Mouse (Mus musculus) urinary bladder, postnatal 4 days (tissue): ENCODE results near the gene Rapgef6.
"Not testable (repeated sequence)": the region's sequence is repeated elsewhere in the genome, so short reads cannot be mapped to it uniquely, and the experiment has no call there.

Source experiments
- DNase-seq, 2 experiments: peaks; one replicate each; pipeline ENCODE4 v3.0.0; 2021 to 2022; ENCODE audit warnings: low spot score in 2 of 2

The Rapgef6 gene

DNA sequence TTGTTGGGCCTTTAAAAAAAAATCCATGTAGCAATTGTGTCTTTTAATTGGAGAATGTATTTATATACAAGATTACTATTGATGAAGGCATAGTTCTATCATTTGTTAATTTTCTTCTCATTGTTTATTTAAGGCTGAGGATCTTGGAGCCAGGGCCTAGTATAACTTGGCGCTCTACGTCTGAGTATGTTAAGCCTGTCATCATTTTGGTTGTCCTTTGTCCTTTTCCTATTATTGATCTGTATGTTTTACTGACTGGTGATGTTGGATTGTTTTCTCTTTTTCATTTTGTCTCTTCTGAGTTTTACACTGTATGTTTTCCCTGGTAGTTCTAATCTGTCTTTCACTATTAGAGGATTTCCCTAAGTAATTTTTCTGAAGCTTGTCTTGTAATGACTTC lies 52.1 kb downstream of the Rapgef6 start:
- no peak for DNase-seq

DNA sequence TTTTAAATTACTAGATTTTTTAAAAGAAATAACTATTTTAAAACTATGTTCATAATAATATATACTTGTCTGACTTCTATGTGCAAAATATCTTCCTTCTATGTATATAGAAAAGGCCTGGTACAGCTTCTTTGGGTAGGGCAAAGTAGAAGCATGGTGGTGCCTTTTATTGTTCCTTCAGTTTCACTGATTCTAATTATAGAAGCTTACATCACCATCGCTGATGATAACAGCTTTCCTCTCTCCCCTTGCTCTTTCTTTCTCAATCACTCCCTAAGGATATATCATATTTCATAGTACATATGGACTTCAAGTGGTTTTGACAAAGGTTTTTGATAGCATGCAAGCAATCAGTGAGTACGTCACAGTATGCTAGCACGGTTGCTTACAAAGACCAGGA lies 69.9 kb downstream of the Rapgef6 start:
- DNase-seq, result no peak

DNA sequence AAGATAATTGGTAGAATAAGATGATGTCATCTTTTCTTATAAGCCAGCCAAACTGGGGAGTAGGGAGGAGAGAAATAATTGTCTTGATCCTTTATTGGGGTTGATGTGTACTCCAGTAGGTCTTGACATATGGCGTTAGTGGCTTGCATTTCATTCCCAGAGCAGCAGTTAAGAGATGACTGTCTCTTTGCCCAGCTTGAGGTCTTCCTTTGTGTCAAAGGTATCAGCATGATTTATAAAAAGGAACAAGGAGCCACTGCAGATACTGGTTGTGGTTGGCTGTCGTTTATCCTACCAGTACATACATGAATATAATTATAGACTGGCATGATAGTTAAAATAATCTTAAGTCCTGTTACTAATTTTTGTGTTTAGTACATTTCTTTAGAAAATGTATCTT lies 71.4 kb downstream of the Rapgef6 start:
- no peak for DNase-seq

GRCm38 (mm10) chr11:54595053-54595452 lies 72.4 kb downstream of the Rapgef6 start:
- DNase-seq, result no peak

GRCm38 (mm10) chr11:54595905-54596555 lies 73.4 kb downstream of the Rapgef6 start:
- DNase-seq, result no peak

- no peak for DNase-seq
Observed at GRCm38 (mm10) chr11:54597902-54598447, 75.3 kb downstream of the Rapgef6 start.

DNA sequence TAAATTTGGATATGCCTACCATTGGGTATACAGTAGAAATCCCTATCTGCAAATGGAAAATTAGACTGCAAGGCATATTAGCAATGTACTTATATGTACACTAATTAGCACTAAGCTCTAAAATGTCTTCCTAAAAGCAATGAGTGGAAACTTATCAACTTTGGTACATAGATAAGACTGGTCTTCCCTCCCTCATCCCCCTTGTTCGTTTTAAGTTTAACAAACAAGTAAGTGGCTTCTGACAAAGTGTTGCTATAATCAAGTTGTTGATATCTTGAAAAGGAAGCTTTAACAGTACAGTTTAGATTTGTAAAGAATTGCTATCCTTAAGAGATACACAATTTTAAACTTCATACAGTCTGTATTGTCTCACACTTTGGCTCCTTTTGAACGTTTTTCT lies 78.5 kb downstream of the Rapgef6 start:
- DNase-seq, result no peak

DNA sequence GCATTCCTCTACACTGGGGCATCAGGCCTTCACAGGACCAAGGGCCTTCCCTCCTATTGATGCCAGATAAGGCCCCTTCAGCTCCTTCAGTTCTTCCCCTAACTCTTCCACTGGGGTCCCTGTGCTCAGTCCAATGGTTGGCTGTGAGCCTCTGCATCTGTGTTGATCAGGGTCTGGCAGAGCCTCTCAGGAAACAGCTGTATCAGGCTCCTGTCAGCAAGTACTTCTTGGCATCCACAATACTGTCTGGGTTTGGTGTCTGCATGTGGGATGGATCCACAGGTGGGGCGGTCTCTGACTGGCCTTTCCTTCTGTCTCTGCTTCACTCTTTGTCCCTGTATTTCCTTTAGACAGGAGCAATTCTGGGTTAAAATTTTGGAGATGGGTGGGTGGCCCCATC lies 80.1 kb downstream of the Rapgef6 start:
- DNase-seq, result not testable (repeated sequence)

DNA sequence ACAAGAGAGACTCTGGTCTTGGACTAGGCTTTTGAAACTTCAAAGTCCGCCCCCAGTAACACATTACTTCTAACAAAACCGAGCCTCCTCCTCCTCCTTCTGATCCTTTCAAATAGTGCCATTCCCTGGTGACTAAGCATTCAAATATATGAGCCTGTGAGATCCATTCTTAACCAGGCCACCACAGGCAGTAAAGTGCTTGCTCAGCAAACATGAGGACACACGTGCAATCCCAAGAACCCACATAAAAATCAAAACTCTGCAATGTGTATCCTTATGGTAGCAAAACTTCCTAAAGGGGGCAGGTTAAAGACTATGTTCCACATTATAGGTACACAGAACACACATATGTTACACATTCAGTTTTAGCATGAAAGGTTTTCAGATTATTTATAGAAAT lies 81.8 kb downstream of the Rapgef6 start:
- no peak for DNase-seq

- DNase-seq, result no peak
Observed at GRCm38 (mm10) chr11:54613628-54614027, 91.0 kb downstream of the Rapgef6 start.

GRCm38 (mm10) chr11:54614560-54614959 lies 91.9 kb downstream of the Rapgef6 start:
- no peak for DNase-seq

GRCm38 (mm10) chr11:54618841-54619240 lies 96.2 kb downstream of the Rapgef6 start:
- DNase-seq, result no peak

DNA sequence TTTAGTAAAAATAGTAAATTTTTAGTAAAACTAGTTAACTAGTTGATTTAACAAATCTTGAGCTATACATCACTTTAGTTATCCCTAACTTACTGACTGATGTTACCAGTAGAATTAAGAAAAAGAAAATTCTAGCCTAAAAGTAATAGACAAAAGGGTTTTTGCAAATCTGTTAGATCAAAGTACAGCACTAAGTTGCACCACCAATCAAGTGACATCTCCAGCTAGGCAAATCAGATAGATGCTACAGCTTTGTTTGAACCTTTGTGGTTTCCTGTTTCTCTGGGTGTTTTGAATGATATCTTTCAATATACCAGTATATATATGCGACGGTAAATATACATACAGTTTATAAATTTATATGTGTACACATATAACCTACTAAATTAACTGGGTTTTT lies 99.1 kb downstream of the Rapgef6 start:
- DNase-seq, result no peak

- DNase-seq, result no peak
Observed at GRCm38 (mm10) chr11:54626905-54627304, 104.3 kb downstream of the Rapgef6 start.

DNA sequence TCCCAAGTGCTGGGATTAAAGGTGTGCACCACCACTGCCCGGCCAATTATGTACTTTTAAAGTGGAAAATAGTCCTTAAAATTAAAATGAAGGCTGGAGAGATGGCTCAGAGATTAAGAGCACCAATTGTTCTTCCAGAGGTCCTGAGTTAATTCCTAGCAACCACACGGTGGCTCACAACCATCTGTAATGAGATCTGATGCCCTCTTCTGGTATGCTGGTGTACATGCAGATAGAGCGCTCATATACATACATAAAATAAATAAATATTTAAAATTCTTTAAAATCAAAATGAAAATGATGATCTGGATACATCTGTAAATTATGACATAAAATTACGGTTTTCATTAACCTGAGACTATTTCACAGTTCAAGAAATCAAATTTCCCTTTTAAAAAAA lies 123.8 kb downstream of the Rapgef6 start:
- DNase-seq, result no peak

GRCm38 (mm10) chr11:54648573-54648972 lies 125.9 kb downstream of the Rapgef6 start:
- DNase-seq, result no peak

- no peak for DNase-seq
Observed at GRCm38 (mm10) chr11:54655420-54655819, 132.8 kb downstream of the Rapgef6 start.

DNA sequence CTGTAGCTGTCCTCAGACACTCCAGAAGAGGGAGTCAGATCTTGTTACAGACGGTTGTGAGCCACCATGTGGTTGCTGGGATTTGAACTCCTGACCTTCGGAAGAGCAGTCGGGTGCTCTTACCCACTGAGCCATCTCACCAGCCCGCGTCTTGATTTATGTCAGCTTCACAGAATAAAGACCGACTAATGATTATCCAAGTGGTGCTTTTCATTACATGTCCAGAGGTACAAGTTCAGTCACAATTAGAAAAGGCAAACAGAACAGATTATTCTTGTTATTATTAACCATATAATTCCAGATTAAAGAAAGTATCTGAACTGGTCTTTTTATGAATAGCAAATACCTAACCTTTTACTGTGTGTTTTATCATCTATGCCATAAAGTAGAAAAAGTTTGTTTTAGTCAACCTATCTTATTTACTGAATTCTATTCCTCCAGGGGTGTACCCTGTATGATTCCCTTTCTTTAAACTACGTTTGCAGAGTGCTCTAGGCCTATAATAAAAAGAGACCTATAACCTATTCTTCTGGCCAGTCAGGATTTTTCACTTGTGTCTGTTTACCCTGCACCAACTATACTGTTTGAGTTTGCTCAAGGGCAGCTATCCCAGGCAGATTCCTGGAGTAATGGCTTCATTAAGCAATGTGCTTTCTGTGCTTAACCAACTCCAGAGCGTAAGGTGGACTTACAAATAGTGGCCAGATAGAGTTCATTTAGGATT lies 151.1 kb downstream of the Rapgef6 start:
- no peak for DNase-seq

GRCm38 (mm10) chr11:54675792-54676489 lies 153.3 kb downstream of the Rapgef6 start:
- DNase-seq, result no peak

- DNase-seq, result no peak
Observed at GRCm38 (mm10) chr11:54679141-54679540, 156.5 kb downstream of the Rapgef6 start.

GRCm38 (mm10) chr11:54684831-54685230 lies 162.2 kb downstream of the Rapgef6 start:
- DNase-seq, result no peak

- DNase-seq, result no peak
Observed at GRCm38 (mm10) chr11:54690171-54690570, 167.5 kb downstream of the Rapgef6 start.

- no peak for DNase-seq
Observed at GRCm38 (mm10) chr11:54691179-54691578, 168.5 kb downstream of the Rapgef6 start.
